Mouse (Mus musculus): ENCODE measurements around the gene Phb2. TPM values are rescaled to one million over a fixed set of nuclear protein-coding genes. Genes with fewer than 3 reads are reported as not detected.

Gene Phb2
- total and polyA plus RNA-seq, 3 experiments = 325 to 565 (median 432) TPM

- ATAC-seq (ENCODE audit: extremely low read depth, insufficient number of reproducible peaks, low FRiP score, poor library complexity, severe bottlenecking) (no peak), DNase-seq (ENCODE audit: low spot score) (no peak)
- TF ChIP-seq CTCF (IDR thresholded peaks at IDR 0.05; ENCODE audit: low read depth, low read length) = no peak
- TF ChIP-seq GATA2 (IDR thresholded peaks at IDR 0.05; ENCODE audit: borderline replicate concordance, low read depth, low read length) = no peak
- TF ChIP-seq GATA1 (IDR thresholded peaks at IDR 0.05; ENCODE audit: borderline replicate concordance, low read length) = no peak
- TF ChIP-seq POLR2AphosphoS5 (IDR thresholded peaks at IDR 0.05; ENCODE audit: insufficient replicate concordance, low read depth, low read length) = no peak
- TF ChIP-seq TAL1 (conservative IDR thresholded peaks at IDR 0.05; ENCODE audit: low read depth, low read length) = no peak
- Histone ChIP-seq H3K36me3 (replicated peaks) (peaks cover 97% of the 10 kb centered on the region), H3K27me3 (ENCODE audit: insufficient read depth, low read length) (no peaks in the 10 kb centered on the region), H3K4me3 (ENCODE audit: low read depth, low read length) (no peak overlapping the region), H3K4me1 (ENCODE audit: insufficient read depth, low read depth, low read length) (peaks cover 54% of the 10 kb centered on the region), H3K9me3 (replicated peaks) (no peaks in the 10 kb centered on the region)
These were observed 13.4 kb upstream of the Phb2 start for GRCm38 (mm10) chr6:124698751-124699150.

GRCm38 (mm10) chr6:124699366-124699765, 12.8 kb upstream of the Phb2 start:
- DNase-seq (ENCODE audit: low spot score) (no peak), ATAC-seq (ENCODE audit: extremely low read depth, insufficient number of reproducible peaks, low FRiP score, poor library complexity, severe bottlenecking) (no peak)
- H3K4me3 ChIP-seq (ENCODE audit: low read depth, low read length) = no peak overlapping the region
- peaks cover 97% of the 10 kb centered on the region for H3K36me3 ChIP-seq (replicated peaks)
- peaks cover 53% of the 10 kb centered on the region for H3K4me1 ChIP-seq (ENCODE audit: insufficient read depth, low read depth, low read length)
- TF ChIP-seq GATA2 (IDR thresholded peaks at IDR 0.05; ENCODE audit: borderline replicate concordance, low read depth, low read length) = no peak
- no peak for TF ChIP-seq POLR2AphosphoS5 (IDR thresholded peaks at IDR 0.05; ENCODE audit: insufficient replicate concordance, low read depth, low read length)
- no peak for TF ChIP-seq CTCF (IDR thresholded peaks at IDR 0.05; ENCODE audit: low read depth, low read length)
- no peak for TF ChIP-seq TAL1 (conservative IDR thresholded peaks at IDR 0.05; ENCODE audit: low read depth, low read length)
- TF ChIP-seq GATA1 (IDR thresholded peaks at IDR 0.05; ENCODE audit: borderline replicate concordance, low read length) = no peak
- no peaks in the 10 kb centered on the region for H3K9me3 ChIP-seq (replicated peaks)
- H3K27me3 ChIP-seq (ENCODE audit: insufficient read depth, low read length) = no peaks in the 10 kb centered on the region

GRCm38 (mm10) chr6:124699962-124700610, 12.1 kb upstream of the Phb2 start:
- H3K4me3 ChIP-seq (ENCODE audit: low read depth, low read length) = no peak overlapping the region
- peaks cover 99% of the 10 kb centered on the region for H3K36me3 ChIP-seq (replicated peaks)
- ATAC-seq (ENCODE audit: extremely low read depth, insufficient number of reproducible peaks, low FRiP score, poor library complexity, severe bottlenecking) = no peak
- no peaks in the 10 kb centered on the region for H3K9me3 ChIP-seq (replicated peaks)
- DNase-seq (ENCODE audit: low spot score) = no peak
- no peaks in the 10 kb centered on the region for H3K27me3 ChIP-seq (ENCODE audit: insufficient read depth, low read length)
- H3K4me1 ChIP-seq (ENCODE audit: insufficient read depth, low read depth, low read length) = peaks cover 56% of the 10 kb centered on the region
- no peak for TF ChIP-seq CTCF (IDR thresholded peaks at IDR 0.05; ENCODE audit: low read depth, low read length)
- TF ChIP-seq GATA2 (IDR thresholded peaks at IDR 0.05; ENCODE audit: borderline replicate concordance, low read depth, low read length) = no peak
- no peak for TF ChIP-seq TAL1 (conservative IDR thresholded peaks at IDR 0.05; ENCODE audit: low read depth, low read length)
- no peak for TF ChIP-seq POLR2AphosphoS5 (IDR thresholded peaks at IDR 0.05; ENCODE audit: insufficient replicate concordance, low read depth, low read length)
- TF ChIP-seq GATA1 (IDR thresholded peaks at IDR 0.05; ENCODE audit: borderline replicate concordance, low read length) = no peak

DNA sequence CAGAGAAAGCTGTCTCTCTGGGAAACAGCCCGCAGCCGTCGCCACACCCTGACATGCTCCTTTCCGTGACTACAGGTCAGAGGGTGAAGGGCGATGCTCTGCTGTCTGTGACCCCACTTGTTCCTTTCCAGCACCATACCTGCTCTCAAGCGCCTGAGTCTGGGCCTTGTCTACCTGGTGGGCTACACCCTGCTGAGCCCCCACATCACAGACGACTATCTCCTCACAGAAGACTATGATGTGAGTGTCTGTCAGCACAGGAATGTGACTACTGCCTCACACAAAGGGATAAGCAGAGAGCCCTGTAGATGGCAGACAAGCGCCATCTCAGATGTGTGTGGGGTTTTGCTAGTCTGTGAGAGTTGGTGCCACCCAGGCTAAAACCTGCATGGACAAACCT, 10.8 kb upstream of the Phb2 start:
- no peaks in the 10 kb centered on the region for H3K27me3 ChIP-seq (ENCODE audit: insufficient read depth, low read length)
- no peak overlapping the region for H3K4me3 ChIP-seq (ENCODE audit: low read depth, low read length)
- H3K36me3 ChIP-seq (replicated peaks) = peaks cover 100% of the 10 kb centered on the region
- TF ChIP-seq TAL1 (conservative IDR thresholded peaks at IDR 0.05; ENCODE audit: low read depth, low read length) (no peak), GATA1 (IDR thresholded peaks at IDR 0.05; ENCODE audit: borderline replicate concordance, low read length) (no peak), GATA2 (IDR thresholded peaks at IDR 0.05; ENCODE audit: borderline replicate concordance, low read depth, low read length) (no peak), POLR2AphosphoS5 (IDR thresholded peaks at IDR 0.05; ENCODE audit: insufficient replicate concordance, low read depth, low read length) (no peak), CTCF (IDR thresholded peaks at IDR 0.05; ENCODE audit: low read depth, low read length) (no peak)
- peaks cover 69% of the 10 kb centered on the region for H3K4me1 ChIP-seq (ENCODE audit: insufficient read depth, low read depth, low read length)
- H3K9me3 ChIP-seq (replicated peaks) = no peaks in the 10 kb centered on the region
- ATAC-seq (ENCODE audit: extremely low read depth, insufficient number of reproducible peaks, low FRiP score, poor library complexity, severe bottlenecking) = no peak
- DNase-seq (ENCODE audit: low spot score) = no peak

GRCm38 (mm10) chr6:124702102-124702783, 9.9 kb upstream of the Phb2 start:
- Histone ChIP-seq H3K4me1 (ENCODE audit: insufficient read depth, low read depth, low read length) (peaks cover 71% of the 10 kb centered on the region), H3K36me3 (replicated peaks) (peaks cover 100% of the 10 kb centered on the region), H3K27me3 (ENCODE audit: insufficient read depth, low read length) (no peaks in the 10 kb centered on the region), H3K9me3 (replicated peaks) (no peaks in the 10 kb centered on the region), H3K4me3 (ENCODE audit: low read depth, low read length) (no peak overlapping the region)
- no peak for ATAC-seq (ENCODE audit: extremely low read depth, insufficient number of reproducible peaks, low FRiP score, poor library complexity, severe bottlenecking)
- TF ChIP-seq GATA1 (IDR thresholded peaks at IDR 0.05; ENCODE audit: borderline replicate concordance, low read length) (no peak), GATA2 (IDR thresholded peaks at IDR 0.05; ENCODE audit: borderline replicate concordance, low read depth, low read length) (no peak), CTCF (IDR thresholded peaks at IDR 0.05; ENCODE audit: low read depth, low read length) (no peak), POLR2AphosphoS5 (IDR thresholded peaks at IDR 0.05; ENCODE audit: insufficient replicate concordance, low read depth, low read length) (no peak), TAL1 (conservative IDR thresholded peaks at IDR 0.05; ENCODE audit: low read depth, low read length) (no peak)
- no peak for DNase-seq (ENCODE audit: low spot score)

DNA sequence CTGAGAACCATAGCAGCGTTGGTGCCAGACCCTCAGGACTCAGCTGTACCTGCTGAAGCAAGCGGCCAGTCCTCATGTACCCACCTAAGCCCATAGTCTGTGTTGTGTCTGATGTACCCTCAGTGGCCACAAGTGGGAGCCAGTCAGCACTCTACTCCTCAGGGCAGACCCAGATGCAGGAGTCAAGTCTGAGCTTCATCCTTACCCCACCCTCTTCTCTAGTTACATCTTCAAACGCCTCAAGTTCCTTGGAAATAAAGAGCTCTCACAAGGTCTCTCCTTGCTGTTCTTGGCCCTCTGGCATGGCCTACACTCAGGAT, 9.4 kb upstream of the Phb2 start:
- Histone ChIP-seq H3K4me3 (ENCODE audit: low read depth, low read length) (no peak overlapping the region), H3K36me3 (replicated peaks) (peaks cover 100% of the 10 kb centered on the region), H3K9me3 (replicated peaks) (no peaks in the 10 kb centered on the region), H3K27me3 (ENCODE audit: insufficient read depth, low read length) (no peaks in the 10 kb centered on the region), H3K4me1 (ENCODE audit: insufficient read depth, low read depth, low read length) (peaks cover 76% of the 10 kb centered on the region)
- peak; percentile 58 for ATAC-seq (ENCODE audit: extremely low read depth, insufficient number of reproducible peaks, low FRiP score, poor library complexity, severe bottlenecking)
- no peak for DNase-seq (ENCODE audit: low spot score)
- TF ChIP-seq POLR2AphosphoS5 (IDR thresholded peaks at IDR 0.05; ENCODE audit: insufficient replicate concordance, low read depth, low read length) = no peak
- peak; percentile 92 for TF ChIP-seq CTCF (IDR thresholded peaks at IDR 0.05; ENCODE audit: low read depth, low read length)
